12 mouse cellular contexts compared by ENCODE assay signal in the genomic region with DNA sequence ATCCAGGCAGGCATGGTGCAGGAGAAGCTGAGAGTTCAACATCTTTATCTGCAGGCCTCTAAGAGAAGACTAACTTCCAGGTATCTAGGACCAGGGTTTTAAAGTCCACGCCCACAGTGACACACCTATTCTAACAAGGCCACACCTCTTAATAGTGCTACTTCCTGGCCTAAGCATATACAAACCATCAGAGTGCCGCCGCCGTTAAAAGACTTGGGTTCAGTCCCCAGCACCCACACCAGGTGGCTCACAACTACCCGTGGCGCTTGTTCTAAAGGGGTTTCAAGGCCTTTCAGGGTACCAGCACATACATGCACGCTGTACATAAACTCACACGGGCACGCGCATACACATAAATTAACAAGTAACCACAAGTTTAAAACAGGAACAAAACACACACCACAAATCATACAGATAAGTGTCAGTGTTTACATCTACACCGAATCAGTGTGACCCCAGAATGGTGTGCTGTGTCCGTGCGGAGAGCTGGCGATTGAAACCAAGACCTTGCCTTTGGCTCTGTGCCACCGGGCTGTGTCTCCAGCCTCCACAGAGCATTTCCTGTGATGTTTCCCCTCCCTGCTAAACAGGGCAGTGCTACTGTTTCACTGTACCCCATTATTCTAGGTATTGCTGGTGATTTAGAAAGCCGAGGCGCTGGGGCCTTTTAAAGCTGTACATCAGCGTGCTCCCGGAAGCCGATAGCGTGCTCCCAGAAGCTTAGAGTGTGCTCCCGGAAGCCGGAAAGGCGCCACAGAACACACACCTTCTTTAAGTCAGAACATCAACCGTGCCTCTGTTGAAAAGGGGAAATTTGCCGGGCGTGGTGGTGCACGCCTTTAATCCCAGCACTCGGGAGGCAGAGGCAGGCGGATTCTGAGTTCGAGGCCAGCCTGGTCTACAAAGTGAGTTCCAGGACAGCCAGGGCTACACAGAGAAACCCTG.
DNase-seq lines count a peak whose midpoint lies in the region; ATAC-seq lines count a peak whose summit lies in the region.
"Had no signal": no experiment of that assay in that cellular context is flagged by ENCODE, and none has a peak within 500 bp of the region (broad histone marks: within the 10 kb centered on the region; RNA-seq: fewer than 3 reads in every experiment).

No protein-coding gene starts in this region.

- H3K27ac ChIP-seq in midbrain, embryonic 10.5 days (replicated peaks), result no peak overlapping the region
- no peak overlapping the region for H3K27ac ChIP-seq in forebrain, embryonic 11.5 days (ENCODE audit: low read depth, low read length)
- H3K27ac ChIP-seq: hindbrain, postnatal 0 days; lung, embryonic 15.5 days; neural tube, embryonic 12.5 days had no signal

- H3K4me1 ChIP-seq in midbrain, embryonic 10.5 days, result no peaks in the 10 kb centered on the region
- H3K4me1 ChIP-seq in forebrain, embryonic 11.5 days (replicated peaks; ENCODE audit: control insufficient read depth, insufficient read depth, low read length), result no peaks in the 10 kb centered on the region
- H3K4me1 ChIP-seq: lung, embryonic 15.5 days; neural tube, embryonic 12.5 days had no signal

- H3K4me3 ChIP-seq in midbrain, embryonic 10.5 days, result no peak overlapping the region
- no peak overlapping the region for H3K4me3 ChIP-seq in forebrain, embryonic 11.5 days (ENCODE audit: low read depth, low read length)
- H3K4me3 ChIP-seq: lung, embryonic 15.5 days; neural tube, embryonic 12.5 days had no signal

- no peaks in the 10 kb centered on the region for H3K9me3 ChIP-seq in midbrain, embryonic 10.5 days (replicated peaks)
- no peaks in the 10 kb centered on the region for H3K9me3 ChIP-seq in forebrain, embryonic 11.5 days (ENCODE audit: control insufficient read depth, low read length)
- H3K9me3 ChIP-seq: lung, embryonic 15.5 days; neural tube, embryonic 12.5 days had no signal

- peak; percentile 19 for DNase-seq in right cerebral cortex, postnatal 14 days
- DNase-seq in right cerebral cortex, postnatal 36 days (ENCODE audit: low spot score in 2 of 2), result no peak
- peak; percentile 92 for DNase-seq in R1 (ENCODE audit: low read depth, low spot score)
- peak; percentile 17 for DNase-seq in kidney, adult 9 months
- no peak for DNase-seq in urinary bladder, postnatal 10 days (ENCODE audit: low spot score)
- DNase-seq in midbrain, embryonic 10.5 days (ENCODE audit: low spot score), result no peak
- DNase-seq in forebrain, embryonic 11.5 days (ENCODE audit: low spot score), result no peak
- DNase-seq: cerebellum, adult 9-10 months had no signal

- 94% methylated on average over 31 of the region's 31 CpGs for WGBS in midbrain, embryonic 10.5 days
- WGBS in forebrain, embryonic 11.5 days, result 97% methylated on average over 31 of the region's 31 CpGs

- no peaks in the 10 kb centered on the region for H3K36me3 ChIP-seq in midbrain, embryonic 10.5 days
- H3K36me3 ChIP-seq in forebrain, embryonic 11.5 days (ENCODE audit: control insufficient read depth, insufficient read depth, low read length), result no peaks in the 10 kb centered on the region
- H3K36me3 ChIP-seq: lung, embryonic 15.5 days; neural tube, embryonic 12.5 days had no signal

- H3K4me2 ChIP-seq in forebrain, embryonic 11.5 days (ENCODE audit: low read depth, low read length, severe bottlenecking), result no peak overlapping the region
- H3K4me2 ChIP-seq: lung, embryonic 15.5 days; neural tube, embryonic 12.5 days had no signal

- H3K9ac ChIP-seq in forebrain, embryonic 11.5 days (ENCODE audit: low read length), result no peak overlapping the region
- H3K9ac ChIP-seq: lung, embryonic 15.5 days; neural tube, embryonic 12.5 days had no signal

- ATAC-seq in monocyte, adult 5-6 weeks (replicated peaks; ENCODE audit: insufficient number of reproducible peaks, low FRiP score, low TSS enrichment, poor library complexity, severe bottlenecking), result peak; percentile 53
- no peak for ATAC-seq in forebrain, embryonic 11.5 days (replicated peaks; ENCODE audit: low FRiP score)
- ATAC-seq: hindbrain, postnatal 0 days had no signal

- no peaks in the 10 kb centered on the region for H3K27me3 ChIP-seq in midbrain, embryonic 10.5 days (ENCODE audit: low read depth, poor library complexity, severe bottlenecking)
- no peaks in the 10 kb centered on the region for H3K27me3 ChIP-seq in forebrain, embryonic 11.5 days (ENCODE audit: control insufficient read depth, insufficient read depth, low read length)
- H3K27me3 ChIP-seq: lung, embryonic 15.5 days; neural tube, embryonic 12.5 days had no signal

Comparison
In these comparisons a context has a peak if more than half of its experiments do, and no peak if none do; other contexts are left out.
1. DNase-seq: peak in right cerebral cortex, postnatal 14 days (single experiment), R1 (single experiment) and kidney, adult 9 months (single experiment); none in right cerebral cortex, postnatal 36 days (0 of 2), urinary bladder, postnatal 10 days (single experiment), midbrain, embryonic 10.5 days (single experiment) and forebrain, embryonic 11.5 days (single experiment).